Mouse (Mus musculus): ENCODE results near the gene Pnn.
"Not testable (repeated sequence)": the region's sequence is repeated elsewhere in the genome, so short reads cannot be mapped to it uniquely, and the experiment has no call there.

The Pnn gene

GRCm38 (mm10) chr12:59066448-59067077 lies at the start of gene Pnn:
Gene Pnn, plus strand, starts transcription at chr12:59066884.
- in situ Hi-C loops (cut with MboI; ENCODE audit: low pct_unique_long_range_greater_than_20kb in 1 of 2, low sequenced_read_pairs in 2 of 2, unreplicated experiment in 1 of 2) = no loop called here

- in situ Hi-C loops (cut with MboI; ENCODE audit: low pct_unique_long_range_greater_than_20kb in 1 of 2, low sequenced_read_pairs in 2 of 2, unreplicated experiment in 1 of 2) = no loop called here
These were observed 48.7 kb upstream of the Pnn start for GRCm38 (mm10) chr12:59017970-59018369.

- in situ Hi-C loops (cut with MboI; ENCODE audit: low pct_unique_long_range_greater_than_20kb in 1 of 2, low sequenced_read_pairs in 2 of 2, unreplicated experiment in 1 of 2) = no loop called here
These were observed 46.8 kb upstream of the Pnn start for GRCm38 (mm10) chr12:59019891-59020290.

GRCm38 (mm10) chr12:59021306-59021705 lies 45.4 kb upstream of the Pnn start:
- in situ Hi-C loops (cut with MboI; ENCODE audit: low pct_unique_long_range_greater_than_20kb in 1 of 2, low sequenced_read_pairs in 2 of 2, unreplicated experiment in 1 of 2) = no loop called here

GRCm38 (mm10) chr12:59032101-59032500 lies 34.6 kb upstream of the Pnn start:
- in situ Hi-C loops (cut with MboI; ENCODE audit: low pct_unique_long_range_greater_than_20kb in 1 of 2, low sequenced_read_pairs in 2 of 2, unreplicated experiment in 1 of 2) = no loop called here

- in situ Hi-C loops (cut with MboI; ENCODE audit: low pct_unique_long_range_greater_than_20kb in 1 of 2, low sequenced_read_pairs in 2 of 2, unreplicated experiment in 1 of 2) = no loop called here
These were observed 27.3 kb upstream of the Pnn start for GRCm38 (mm10) chr12:59039162-59039970.

GRCm38 (mm10) chr12:59039971-59040844 lies 26.5 kb upstream of the Pnn start:
- in situ Hi-C loops (cut with MboI; ENCODE audit: low pct_unique_long_range_greater_than_20kb in 1 of 2, low sequenced_read_pairs in 2 of 2, unreplicated experiment in 1 of 2) = no loop called here

- in situ Hi-C loops (cut with MboI; ENCODE audit: low pct_unique_long_range_greater_than_20kb in 1 of 2, low sequenced_read_pairs in 2 of 2, unreplicated experiment in 1 of 2) = no loop called here
These were observed 25.8 kb upstream of the Pnn start for GRCm38 (mm10) chr12:59040851-59041250.

GRCm38 (mm10) chr12:59052470-59052869 lies 14.2 kb upstream of the Pnn start:
- in situ Hi-C loops (cut with MboI; ENCODE audit: low pct_unique_long_range_greater_than_20kb in 1 of 2, low sequenced_read_pairs in 2 of 2, unreplicated experiment in 1 of 2) = no loop called here

- in situ Hi-C loops (cut with MboI; ENCODE audit: low pct_unique_long_range_greater_than_20kb in 1 of 2, low sequenced_read_pairs in 2 of 2, unreplicated experiment in 1 of 2) = no loop called here
These were observed 13.5 kb upstream of the Pnn start for GRCm38 (mm10) chr12:59053166-59053565.

GRCm38 (mm10) chr12:59053976-59054375 lies 12.7 kb upstream of the Pnn start:
- in situ Hi-C loops (cut with MboI; ENCODE audit: low pct_unique_long_range_greater_than_20kb in 1 of 2, low sequenced_read_pairs in 2 of 2, unreplicated experiment in 1 of 2) = no loop called here

GRCm38 (mm10) chr12:59055196-59055850 lies 11.4 kb upstream of the Pnn start:
- in situ Hi-C loops (cut with MboI; ENCODE audit: low pct_unique_long_range_greater_than_20kb in 1 of 2, low sequenced_read_pairs in 2 of 2, unreplicated experiment in 1 of 2) = no loop called here

- in situ Hi-C loops (cut with MboI; ENCODE audit: low pct_unique_long_range_greater_than_20kb in 1 of 2, low sequenced_read_pairs in 2 of 2, unreplicated experiment in 1 of 2) = no loop called here
These were observed 10.5 kb upstream of the Pnn start for GRCm38 (mm10) chr12:59056222-59056621.

- in situ Hi-C loops (cut with MboI; ENCODE audit: low pct_unique_long_range_greater_than_20kb in 1 of 2, low sequenced_read_pairs in 2 of 2, unreplicated experiment in 1 of 2) = not testable (repeated sequence)
These were observed 8.4 kb upstream of the Pnn start for GRCm38 (mm10) chr12:59058242-59058641.

GRCm38 (mm10) chr12:59060322-59060721 lies 6.4 kb upstream of the Pnn start:
- in situ Hi-C loops (cut with MboI; ENCODE audit: low pct_unique_long_range_greater_than_20kb in 1 of 2, low sequenced_read_pairs in 2 of 2, unreplicated experiment in 1 of 2) = no loop called here

GRCm38 (mm10) chr12:59060993-59061595 lies 5.6 kb upstream of the Pnn start, which contains the start of gene Trappc6b:
Gene Trappc6b, minus strand, starts transcription at chr12:59061472.
- in situ Hi-C loops (cut with MboI; ENCODE audit: low pct_unique_long_range_greater_than_20kb in 1 of 2, low sequenced_read_pairs in 2 of 2, unreplicated experiment in 1 of 2) = no loop called here

- in situ Hi-C loops (cut with MboI; ENCODE audit: low pct_unique_long_range_greater_than_20kb in 1 of 2, low sequenced_read_pairs in 2 of 2, unreplicated experiment in 1 of 2) = no loop called here
These were observed 1.8 kb upstream of the Pnn start for GRCm38 (mm10) chr12:59064837-59065236.

- in situ Hi-C loops (cut with MboI; ENCODE audit: low pct_unique_long_range_greater_than_20kb in 1 of 2, low sequenced_read_pairs in 2 of 2, unreplicated experiment in 1 of 2) = no loop called here
These were observed 908 bp upstream of the Pnn start for GRCm38 (mm10) chr12:59065776-59066175.

Data from mouse embryonic stem cell (cell line).